Mouse (Mus musculus): ENCODE measurements around the gene Rsph3b.
"Not testable (repeated sequence)": the region's sequence is repeated elsewhere in the genome, so short reads cannot be mapped to it uniquely, and the experiment has no call there.

GRCm38 (mm10) chr17:6897996-6898562 lies 50.4 kb downstream of the Rsph3b start:
- not testable (repeated sequence) for TF ChIP-seq POLR2A (IDR thresholded peaks at IDR 0.05; ENCODE audit: low read depth, low read length); CTCF (IDR thresholded peaks at IDR 0.05; ENCODE audit: extremely low read depth, insufficient read depth, insufficient read length, insufficient replicate concordance)
